Mouse (Mus musculus): Measurements from ENCODE around the gene Zfp709. TPM values are rescaled to one million over a fixed set of nuclear protein-coding genes. Genes with fewer than 3 reads are reported as not detected.
"Not testable (repeated sequence)": the region's sequence is repeated elsewhere in the genome, so short reads cannot be mapped to it uniquely, and the experiment has no call there.

Zfp709 gene
- polyA plus RNA-seq, 1 experiment from 2014 or later, result 4.5 TPM

DNA sequence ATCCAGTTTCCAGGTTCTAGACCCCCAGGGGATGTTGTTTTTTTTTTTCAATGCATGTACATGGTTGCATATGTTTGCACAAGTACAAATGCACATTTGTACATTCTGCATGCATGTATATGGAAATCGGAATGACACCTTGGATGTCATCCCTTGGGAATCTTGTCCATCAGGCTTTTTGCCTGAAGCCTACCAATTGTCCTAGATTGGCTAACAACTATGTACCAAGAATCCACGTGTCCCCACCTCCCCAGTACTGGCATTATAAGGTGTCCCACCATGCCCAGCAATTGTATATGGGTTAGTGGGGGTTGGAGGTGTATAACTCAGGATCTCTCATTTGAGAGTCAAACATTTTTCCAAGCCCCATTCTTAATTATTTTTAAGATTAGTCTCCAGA, 30.5 kb downstream of the Zfp709 start:
- ATAC-seq (replicated peaks; ENCODE audit: extremely low read depth, insufficient read depth, low FRiP score), result no peak
- WGBS, result 79% methylated on average over 2 of the region's 2 CpGs

DNA sequence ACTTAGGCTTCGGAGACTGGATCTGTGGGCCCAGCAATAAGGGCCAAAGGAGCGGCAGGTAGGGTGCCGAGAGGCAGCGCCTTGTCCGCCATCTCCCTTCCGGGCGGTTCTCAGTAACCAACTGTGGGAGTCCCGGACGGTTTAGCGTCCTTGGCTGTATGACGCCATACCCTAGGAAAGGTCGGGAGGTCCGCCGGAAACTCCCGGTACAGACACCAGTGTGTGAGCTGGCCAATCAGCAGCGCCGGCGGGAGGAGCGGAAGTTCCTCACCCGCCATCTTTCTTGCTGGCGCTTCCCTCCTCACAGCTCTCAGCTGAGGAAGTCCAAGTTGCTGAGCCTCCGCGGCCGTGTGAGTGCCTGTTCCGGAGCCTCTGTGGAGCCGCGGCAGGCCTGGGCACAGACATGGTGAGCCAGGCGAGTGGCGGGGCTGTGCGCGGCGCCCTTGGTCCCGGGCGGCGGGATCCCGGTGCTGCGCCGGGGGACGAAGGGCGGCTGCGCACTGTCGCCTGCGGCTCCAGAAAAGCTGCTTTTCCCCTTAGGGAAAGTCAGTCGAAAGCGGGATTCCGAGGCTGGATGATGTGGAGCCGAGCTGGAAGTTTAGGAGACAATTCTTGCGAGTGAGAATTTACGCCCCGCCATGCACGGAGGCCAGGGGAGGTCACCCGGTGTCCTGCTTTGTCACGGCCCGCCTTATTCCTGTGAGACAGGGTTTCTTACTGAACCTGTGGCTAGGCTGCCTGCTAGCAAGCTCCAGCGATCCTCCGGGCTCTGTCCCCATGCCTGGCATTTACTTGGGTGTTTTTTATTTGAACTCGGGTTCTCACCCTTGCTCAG, 41.0 kb downstream of the Zfp709 start:
- peak overlapping the region; percentile 88 for H3K27ac ChIP-seq (ENCODE audit: low read length)
- H3K4me2 ChIP-seq (ENCODE audit: low read depth, low read length), result peak overlapping the region; percentile 74
- H3K9me3 ChIP-seq (replicated peaks; ENCODE audit: control insufficient read depth, low read length), result no peaks in the 10 kb centered on the region
- peak overlapping the region; percentile 78 for H3K9ac ChIP-seq (ENCODE audit: low read length)
- peak; percentile 100 for ATAC-seq (replicated peaks; ENCODE audit: extremely low read depth, insufficient read depth, low FRiP score)
- under 1% methylated on average over 57 of the region's 57 CpGs for WGBS
- peak overlapping the region; percentile 59 for H3K4me3 ChIP-seq (ENCODE audit: low read length)
- H3K36me3 ChIP-seq (ENCODE audit: control insufficient read depth, insufficient read depth), result peaks cover 2% of the 10 kb centered on the region
- H3K27me3 ChIP-seq (ENCODE audit: control insufficient read depth, insufficient read depth, low read length), result no peaks in the 10 kb centered on the region
- peaks cover 8% of the 10 kb centered on the region for H3K4me1 ChIP-seq (ENCODE audit: control insufficient read depth, insufficient read depth, low read length)

More for the DNA sequence above, 30.5 kb downstream of the Zfp709 start:
- Histone ChIP-seq H3K9ac (ENCODE audit: low read length) (no peak overlapping the region), H3K4me3 (ENCODE audit: low read length) (no peak overlapping the region), H3K27ac (ENCODE audit: low read length) (no peak overlapping the region), H3K4me2 (ENCODE audit: low read depth, low read length) (no peak overlapping the region), H3K4me1 (ENCODE audit: control insufficient read depth, insufficient read depth, low read length) (0 out of 2 replicates have a peak, but pooled peaks cover 4% of the 10 kb centered on the region), H3K9me3 (replicated peaks; ENCODE audit: control insufficient read depth, low read length) (no peaks in the 10 kb centered on the region), H3K27me3 (ENCODE audit: control insufficient read depth, insufficient read depth, low read length) (no peaks in the 10 kb centered on the region), H3K36me3 (ENCODE audit: control insufficient read depth, insufficient read depth) (peaks cover 15% of the 10 kb centered on the region)

DNA sequence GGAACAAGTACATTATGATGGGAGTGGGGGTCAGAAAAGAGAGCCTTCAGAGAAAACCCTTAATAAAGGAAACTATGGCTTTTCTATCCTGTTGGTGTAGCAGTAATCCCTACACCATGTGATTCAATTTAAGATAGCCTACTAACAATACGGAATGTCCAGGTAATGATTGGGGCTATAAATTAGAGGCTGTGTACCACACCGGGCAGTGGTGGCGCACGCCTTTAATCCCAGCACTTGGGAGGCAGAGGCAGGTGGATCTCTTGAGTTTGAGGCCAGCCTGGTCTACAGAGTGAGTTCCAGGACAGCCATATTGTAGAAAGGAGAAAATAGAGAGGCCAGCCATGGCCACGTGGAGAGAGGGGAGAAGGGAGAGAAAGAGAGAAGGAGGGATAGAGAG, 44.0 kb downstream of the Zfp709 start:
- no peak overlapping the region for H3K9ac ChIP-seq (ENCODE audit: low read length)
- no peak overlapping the region for H3K4me3 ChIP-seq (ENCODE audit: low read length)
- H3K27ac ChIP-seq (ENCODE audit: low read length), result no peak overlapping the region
- ATAC-seq (replicated peaks; ENCODE audit: extremely low read depth, insufficient read depth, low FRiP score), result no peak
- WGBS, result 93% methylated on average over 5 of the region's 5 CpGs
- no peaks in the 10 kb centered on the region for H3K27me3 ChIP-seq (ENCODE audit: control insufficient read depth, insufficient read depth, low read length)
- H3K4me1 ChIP-seq (ENCODE audit: control insufficient read depth, insufficient read depth, low read length), result peaks cover 8% of the 10 kb centered on the region
- H3K36me3 ChIP-seq (ENCODE audit: control insufficient read depth, insufficient read depth), result peaks cover 25% of the 10 kb centered on the region
- H3K4me2 ChIP-seq (ENCODE audit: low read depth, low read length), result no peak overlapping the region
- no peaks in the 10 kb centered on the region for H3K9me3 ChIP-seq (replicated peaks; ENCODE audit: control insufficient read depth, low read length)

DNA sequence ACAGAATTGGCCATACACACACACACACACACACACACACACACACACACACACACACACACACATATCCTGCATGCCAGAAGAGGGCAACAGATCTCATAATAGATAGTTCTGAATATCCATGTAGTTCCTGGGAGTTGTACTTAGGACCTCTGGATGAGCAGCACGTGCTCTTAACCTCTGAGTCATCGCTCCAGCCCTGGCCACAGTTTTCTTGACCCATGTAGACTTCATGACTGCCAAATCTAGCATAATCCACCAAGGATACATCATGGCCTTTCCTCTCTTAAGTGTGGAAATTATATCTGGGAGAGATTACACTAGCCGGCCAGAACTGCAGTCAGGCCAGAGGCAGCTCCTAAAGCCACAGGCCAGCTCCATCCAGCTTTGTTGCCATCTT, 44.7 kb downstream of the Zfp709 start:
- H3K27ac ChIP-seq (ENCODE audit: low read length), result no peak overlapping the region
- H3K4me2 ChIP-seq (ENCODE audit: low read depth, low read length), result no peak overlapping the region
- H3K36me3 ChIP-seq (ENCODE audit: control insufficient read depth, insufficient read depth), result peaks cover 33% of the 10 kb centered on the region
- 92% methylated on average over 3 of the region's 3 CpGs for WGBS
- ATAC-seq (replicated peaks; ENCODE audit: extremely low read depth, insufficient read depth, low FRiP score), result no peak
- H3K27me3 ChIP-seq (ENCODE audit: control insufficient read depth, insufficient read depth, low read length), result no peaks in the 10 kb centered on the region
- no peak overlapping the region for H3K4me3 ChIP-seq (ENCODE audit: low read length)
- peaks cover 2% of the 10 kb centered on the region; the same call in 1 of the 2 replicates for H3K9me3 ChIP-seq (replicated peaks; ENCODE audit: control insufficient read depth, low read length)
- peaks cover 8% of the 10 kb centered on the region for H3K4me1 ChIP-seq (ENCODE audit: control insufficient read depth, insufficient read depth, low read length)
- no peak overlapping the region for H3K9ac ChIP-seq (ENCODE audit: low read length)

DNA sequence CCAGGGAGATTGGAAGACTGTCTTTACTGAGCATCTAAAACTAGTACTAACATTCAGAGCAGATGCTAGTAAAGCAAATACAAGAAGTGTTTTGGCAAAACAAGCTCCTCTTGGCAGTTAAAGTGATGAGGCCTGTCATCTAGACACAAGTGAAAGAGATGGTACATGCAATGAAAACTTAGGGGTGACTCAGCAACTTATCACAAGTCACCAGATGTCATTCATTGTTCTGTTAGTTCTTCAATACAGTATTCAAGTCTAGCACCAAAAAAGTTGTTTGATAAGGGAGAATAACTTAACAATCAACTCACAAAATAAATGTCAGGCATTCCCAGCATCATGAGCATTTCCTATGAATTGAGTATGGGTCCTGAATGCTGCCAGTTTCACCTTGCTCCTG, 46.0 kb downstream of the Zfp709 start:
- H3K27ac ChIP-seq (ENCODE audit: low read length), result no peak overlapping the region
- H3K4me3 ChIP-seq (ENCODE audit: low read length), result no peak overlapping the region
- H3K36me3 ChIP-seq (ENCODE audit: control insufficient read depth, insufficient read depth), result peaks cover 36% of the 10 kb centered on the region
- ATAC-seq (replicated peaks; ENCODE audit: extremely low read depth, insufficient read depth, low FRiP score), result no peak
- H3K9ac ChIP-seq (ENCODE audit: low read length), result no peak overlapping the region
- H3K4me2 ChIP-seq (ENCODE audit: low read depth, low read length), result no peak overlapping the region
- H3K9me3 ChIP-seq (replicated peaks; ENCODE audit: control insufficient read depth, low read length), result peaks cover 3% of the 10 kb centered on the region; the same call in 1 of the 2 replicates
- peaks cover 8% of the 10 kb centered on the region for H3K4me1 ChIP-seq (ENCODE audit: control insufficient read depth, insufficient read depth, low read length)
- no peaks in the 10 kb centered on the region for H3K27me3 ChIP-seq (ENCODE audit: control insufficient read depth, insufficient read depth, low read length)

DNA sequence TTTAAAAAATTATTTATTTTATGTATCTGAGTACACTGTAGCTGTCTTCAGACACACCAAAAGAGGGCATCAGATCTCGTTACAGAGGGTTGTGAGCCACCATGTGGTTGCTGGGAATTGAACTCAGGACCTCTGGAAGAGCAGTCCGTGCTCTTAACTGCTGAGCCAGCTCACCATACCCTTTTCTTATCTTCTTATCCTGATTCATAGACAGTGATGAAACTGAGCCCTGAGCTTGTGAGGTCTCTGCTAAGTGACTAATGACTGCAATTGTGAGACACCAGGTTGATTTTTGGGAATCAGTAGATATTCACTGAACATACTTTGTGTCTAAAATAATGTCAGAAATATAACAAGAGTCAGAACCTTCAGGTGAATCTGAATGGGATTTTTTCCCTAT, 56.2 kb downstream of the Zfp709 start:
- not testable (repeated sequence) for H3K27ac ChIP-seq (ENCODE audit: low read length); H3K27me3 ChIP-seq (ENCODE audit: control insufficient read depth, insufficient read depth, low read length); H3K9me3 ChIP-seq (replicated peaks; ENCODE audit: control insufficient read depth, low read length); H3K9ac ChIP-seq (ENCODE audit: low read length); ATAC-seq (replicated peaks; ENCODE audit: extremely low read depth, insufficient read depth, low FRiP score); H3K36me3 ChIP-seq (ENCODE audit: control insufficient read depth, insufficient read depth); H3K4me2 ChIP-seq (ENCODE audit: low read depth, low read length); H3K4me3 ChIP-seq (ENCODE audit: low read length); H3K4me1 ChIP-seq (ENCODE audit: control insufficient read depth, insufficient read depth, low read length)
- WGBS, result 77% methylated on average over 2 of the region's 2 CpGs

DNA sequence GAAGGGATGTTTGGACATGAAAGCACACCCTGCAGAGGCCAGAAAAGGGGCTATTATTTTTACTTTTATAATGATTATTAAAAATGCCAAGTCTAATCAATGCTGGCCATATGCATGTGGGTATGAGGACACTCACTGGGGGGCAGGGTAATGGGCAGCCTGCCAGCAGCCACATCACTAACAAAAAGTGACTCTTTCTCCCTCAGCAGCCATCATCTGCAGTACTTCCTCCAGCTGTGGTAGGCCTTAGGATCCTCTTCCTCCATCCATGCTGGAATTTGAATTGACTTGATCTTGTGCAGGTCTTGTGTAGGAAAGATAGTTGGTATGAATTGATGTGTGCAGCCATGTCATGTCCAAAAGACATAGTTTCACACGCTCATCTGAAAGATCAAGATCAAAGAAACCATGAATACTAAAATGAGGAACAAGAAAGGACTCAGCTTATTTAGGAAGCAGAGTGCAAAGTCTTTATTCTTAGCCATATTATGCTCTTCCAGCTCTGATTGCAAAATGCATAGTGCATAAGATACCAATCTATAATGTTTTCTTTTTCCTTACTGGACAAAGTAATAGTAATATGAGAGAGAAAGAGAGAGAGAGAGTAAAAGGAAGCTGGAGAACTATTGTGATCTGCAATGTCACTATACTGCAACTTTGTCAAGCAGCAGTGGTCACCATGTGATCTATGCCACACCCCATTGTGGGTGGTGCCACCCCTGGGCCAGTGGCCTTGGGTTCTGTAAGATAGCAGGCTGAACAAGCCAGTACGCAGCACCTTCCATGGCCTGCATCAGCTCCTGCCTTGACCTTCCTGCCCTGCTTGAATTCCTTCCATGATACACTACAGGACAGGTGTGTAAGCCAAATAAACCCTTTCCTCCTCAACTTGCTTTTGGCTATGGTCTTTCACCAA, 58.7 kb downstream of the Zfp709 start:
- Histone ChIP-seq H3K9ac (ENCODE audit: low read length) (no peak overlapping the region), H3K4me2 (ENCODE audit: low read depth, low read length) (no peak overlapping the region), H3K4me1 (ENCODE audit: control insufficient read depth, insufficient read depth, low read length) (no peaks in the 10 kb centered on the region), H3K4me3 (ENCODE audit: low read length) (no peak overlapping the region), H3K36me3 (ENCODE audit: control insufficient read depth, insufficient read depth) (no peaks in the 10 kb centered on the region), H3K27me3 (ENCODE audit: control insufficient read depth, insufficient read depth, low read length) (no peaks in the 10 kb centered on the region), H3K27ac (ENCODE audit: low read length) (no peak overlapping the region), H3K9me3 (replicated peaks; ENCODE audit: control insufficient read depth, low read length) (no peaks in the 10 kb centered on the region)
- WGBS, result 71% methylated on average over 2 of the region's 2 CpGs
- no peak for ATAC-seq (replicated peaks; ENCODE audit: extremely low read depth, insufficient read depth, low FRiP score)

DNA sequence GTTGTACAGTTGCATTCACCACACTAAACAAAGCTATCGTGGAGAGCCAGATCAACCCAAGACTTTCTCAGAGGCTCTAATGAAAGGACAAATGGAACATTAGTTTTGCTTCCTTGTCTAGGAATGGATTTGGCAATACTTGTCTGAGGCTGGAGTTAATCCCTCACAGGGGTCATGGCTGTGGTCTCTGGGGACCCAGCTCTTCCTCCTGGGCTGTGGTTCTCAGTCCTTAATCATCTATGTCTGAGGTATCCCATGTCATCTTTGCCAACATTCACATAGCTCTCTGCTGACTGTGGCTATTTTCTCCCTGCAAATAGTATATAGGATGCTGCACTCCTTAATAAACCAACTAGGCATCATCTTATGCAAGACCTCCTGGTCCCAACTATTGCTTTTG, 60.0 kb downstream of the Zfp709 start:
- H3K36me3 ChIP-seq (ENCODE audit: control insufficient read depth, insufficient read depth), result no peaks in the 10 kb centered on the region
- WGBS, result 77% methylated on average over 1 of the region's 1 CpGs

More for the DNA sequence above, 60.0 kb downstream of the Zfp709 start:
- Histone ChIP-seq H3K27ac (ENCODE audit: low read length) (no peak overlapping the region), H3K4me3 (ENCODE audit: low read length) (no peak overlapping the region), H3K9me3 (replicated peaks; ENCODE audit: control insufficient read depth, low read length) (no peaks in the 10 kb centered on the region), H3K27me3 (ENCODE audit: control insufficient read depth, insufficient read depth, low read length) (no peaks in the 10 kb centered on the region), H3K4me2 (ENCODE audit: low read depth, low read length) (no peak overlapping the region), H3K4me1 (ENCODE audit: control insufficient read depth, insufficient read depth, low read length) (no peaks in the 10 kb centered on the region), H3K9ac (ENCODE audit: low read length) (no peak overlapping the region)
- no peak for ATAC-seq (replicated peaks; ENCODE audit: extremely low read depth, insufficient read depth, low FRiP score)

Measured in heart, embryonic 16.5 days (tissue).